Mouse (Mus musculus) embryonic facial prominence, embryonic 14.5 days (tissue): ENCODE data around the gene Grk3. TPM values are rescaled to one million over a fixed set of nuclear protein-coding genes. Genes with fewer than 3 reads are reported as not detected.
A peak's percentile ranks its signal among the peaks of the same experiment; 100 is the strongest.

Experiments used
- ATAC-seq: fragments of 200-750 bp; cut with Nextera tagmentation; 2 replicates; pipeline ENCODE4 v1.8.0; 2017; ENCODE audit warnings: low read depth, moderate number of reproducible peaks, moderate TSS enrichment
- DNase-seq: peaks from one replicate; pipeline ENCODE4 v3.0.0-alpha.2; 2015; ENCODE audit warnings: low spot score
- H3K27ac ChIP-seq: fragments of 300-500 bp; sonication (generic); replicated peaks from 2 replicates; pipeline ENCODE4 v1.5.1; 2014; ENCODE audit warnings: low read depth, mild to moderate bottlenecking, low read length, moderate library complexity
- H3K27me3 ChIP-seq: fragments of 300-500 bp; sonication (generic); replicated peaks from 2 replicates; pipeline ENCODE4 v1.6.1; 2014; ENCODE audit warnings: low read length; ENCODE audit not compliant: control insufficient read depth, insufficient read depth
- H3K36me3 ChIP-seq: fragments of 300-500 bp; sonication (generic); 2 replicates; pipeline ENCODE4 v1.6.1; 2014; ENCODE audit warnings: low read length, mixed read lengths; ENCODE audit not compliant: control insufficient read depth, insufficient read depth
- H3K4me1 ChIP-seq: fragments of 300-500 bp; sonication (generic); 2 replicates; pipeline ENCODE4 v1.6.1; 2014; ENCODE audit warnings: antibody characterized with exemption, low read length; ENCODE audit not compliant: control insufficient read depth, insufficient read depth
- H3K4me2 ChIP-seq: fragments of 300-500 bp; sonication (generic); 2 replicates; pipeline ENCODE4 v1.6.1; 2014; ENCODE audit warnings: low read depth, mild to moderate bottlenecking, low read length, moderate library complexity, mixed read lengths
- H3K4me3 ChIP-seq: fragments of 300-500 bp; sonication (generic); 2 replicates; pipeline ENCODE4 v1.5.1; 2014; ENCODE audit warnings: low read depth, mild to moderate bottlenecking, low read length
- H3K9ac ChIP-seq: fragments of 300-500 bp; sonication (generic); 2 replicates; pipeline ENCODE4 v1.6.1; 2014; ENCODE audit warnings: low read depth, mild to moderate bottlenecking, low read length, moderate library complexity, mixed read lengths
- H3K9me3 ChIP-seq: fragments of 300-500 bp; sonication (generic); 2 replicates; pipeline ENCODE4 v1.6.1; 2016; ENCODE audit warnings: low read length; ENCODE audit not compliant: control insufficient read depth
- WGBS: fragments of 180-500 bp; shearing (Covaris S2); extraction: QIAGEN DNeasy Blood & Tissue Kit; methylation state at CpG from one replicate; pipeline ENCODE4 v1.1.7; 2014; 5-methylcytosine and 5-hydroxymethylcytosine counted together
- polyA plus RNA-seq: library from polyadenylated mRNA; unstranded; fragments of >200 nt; fragmentation: Nextera tagmentation; extraction: Ambion mirVana; gene quantifications from 2 replicates; pipeline ENCODE4 v1.2.1, GENCODE M21; 2014

The Grk3 gene
- polyA plus RNA-seq, 1 experiment from 2014 or later: 6.6 TPM

DNA sequence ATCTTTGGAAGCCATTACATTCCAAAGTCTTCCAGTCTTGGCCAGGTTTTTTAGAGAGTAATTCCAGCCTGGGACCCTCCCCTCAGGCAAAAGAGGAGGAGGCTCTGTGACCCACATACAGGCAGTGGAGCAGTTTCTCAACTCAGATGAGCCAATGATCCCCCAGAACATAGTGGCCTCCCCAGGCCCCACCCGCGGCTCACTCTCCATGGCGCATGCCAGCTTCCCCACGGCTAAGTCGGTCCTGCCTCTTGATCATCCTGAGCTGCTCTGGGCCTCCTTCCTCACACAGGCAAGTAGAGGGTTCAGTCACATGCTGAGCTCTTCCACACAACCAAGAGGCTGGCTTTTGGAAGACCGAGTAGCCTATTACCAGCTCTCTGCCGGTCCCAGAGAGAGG, 126.9 kb downstream of the Grk3 start:
- WGBS: 45% methylated on average over 7 of the region's 7 CpGs
- Histone ChIP-seq H3K4me1 (no peaks in the 10 kb centered on the region), H3K9ac (no peak overlapping the region), H3K27me3 (no peaks in the 10 kb centered on the region), H3K9me3 (no peaks in the 10 kb centered on the region), H3K36me3 (no peaks in the 10 kb centered on the region), H3K4me2 (no peak overlapping the region), H3K27ac (no peak overlapping the region), H3K4me3 (no peak overlapping the region)
- no peak for ATAC-seq
- DNase-seq: no peak

DNA sequence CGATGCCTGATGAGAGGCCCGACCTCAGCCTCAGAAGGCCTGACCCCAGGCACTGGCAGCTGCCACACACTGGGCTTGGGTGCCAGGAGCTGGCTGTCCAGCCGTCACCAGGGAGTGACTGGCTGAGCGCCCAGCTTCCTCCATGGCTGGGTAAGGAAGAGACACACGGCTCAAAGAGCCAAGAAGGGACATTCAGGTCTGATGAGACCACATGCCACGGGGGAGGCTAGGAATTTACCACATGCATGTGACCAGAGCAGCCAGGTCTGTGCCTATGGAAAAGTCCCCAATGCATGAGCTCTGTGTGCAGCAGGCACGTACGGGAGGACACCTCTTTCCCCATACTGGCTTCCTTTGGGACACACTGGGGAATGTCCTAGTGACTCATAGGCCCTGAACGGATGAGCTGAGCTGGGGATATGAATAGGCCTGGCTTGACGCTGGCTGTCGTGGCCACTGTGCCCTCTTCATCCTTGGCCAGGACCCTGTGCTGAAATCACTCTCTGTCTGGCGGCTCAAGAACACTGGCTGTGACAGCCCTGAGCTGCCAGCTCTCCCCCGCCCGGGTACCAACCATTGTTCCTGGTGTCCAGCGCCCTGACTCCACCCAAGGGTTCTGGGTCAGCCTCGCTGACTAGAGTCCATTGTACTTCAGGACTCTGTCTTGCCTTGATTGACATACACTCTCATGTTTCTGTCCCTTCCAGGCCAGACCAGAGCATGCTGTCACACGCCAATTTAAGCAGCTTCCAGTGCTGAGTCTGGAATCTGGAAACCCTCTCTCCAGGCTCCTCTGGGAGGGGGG, 128.7 kb downstream of the Grk3 start:
- ATAC-seq (peak; percentile 22; the same call in 1 of the 2 replicates), DNase-seq (peak; percentile 24)
- 53% methylated on average over 17 of the region's 17 CpGs for WGBS
- no peak overlapping the region for H3K9ac ChIP-seq
- H3K27ac ChIP-seq: no peak overlapping the region
- no peaks in the 10 kb centered on the region for H3K4me1 ChIP-seq
- no peaks in the 10 kb centered on the region for H3K9me3 ChIP-seq
- H3K27me3 ChIP-seq: no peaks in the 10 kb centered on the region
- H3K4me3 ChIP-seq: no peak overlapping the region
- no peak overlapping the region for H3K4me2 ChIP-seq
- no peaks in the 10 kb centered on the region for H3K36me3 ChIP-seq

DNA sequence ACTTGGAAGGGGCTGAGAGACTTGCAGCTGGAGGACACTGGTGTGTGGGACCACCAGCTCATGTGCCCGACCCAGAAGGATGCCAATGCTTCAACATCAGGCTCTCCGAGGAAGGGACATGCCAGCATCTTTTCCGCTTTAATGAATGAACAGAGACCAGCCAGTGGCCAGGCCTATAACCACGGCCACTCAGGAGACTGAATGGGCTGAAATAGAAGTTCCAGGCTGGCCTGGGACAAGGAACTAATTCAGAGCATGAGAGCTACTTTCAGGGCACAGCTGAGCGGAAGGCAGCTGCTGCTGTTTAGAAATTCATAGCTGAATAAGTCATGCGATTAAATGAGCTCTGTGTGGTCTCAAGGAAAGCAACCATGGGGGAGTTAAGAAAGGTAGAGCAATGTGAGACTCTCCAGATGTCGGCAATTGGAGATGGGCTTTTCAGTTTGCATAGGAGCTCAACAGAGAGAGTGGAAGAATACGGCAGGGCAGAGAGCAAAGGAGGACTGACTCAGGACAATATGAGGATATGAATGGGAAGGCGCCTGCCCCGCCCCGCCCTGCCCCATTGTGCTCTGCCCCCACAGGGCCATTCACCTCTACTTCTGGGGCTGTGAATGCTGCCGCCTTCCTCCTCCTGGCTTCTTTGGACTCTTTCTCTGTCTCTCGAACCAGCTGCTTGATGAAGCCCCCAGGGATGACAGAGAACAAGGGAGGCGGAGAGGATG, 138.0 kb downstream of the Grk3 start:
- 32% methylated on average over 14 of the region's 14 CpGs for WGBS
- Histone ChIP-seq H3K9ac (no peak overlapping the region), H3K36me3 (no peaks in the 10 kb centered on the region), H3K4me1 (no peaks in the 10 kb centered on the region), H3K4me2 (no peak overlapping the region), H3K27me3 (no peaks in the 10 kb centered on the region; the same call in 1 of the 2 replicates), H3K9me3 (no peaks in the 10 kb centered on the region), H3K4me3 (no peak overlapping the region), H3K27ac (no peak overlapping the region)
- DNase-seq (peak; percentile 83), ATAC-seq (peak; percentile 61; the same call in 1 of the 2 replicates)

DNA sequence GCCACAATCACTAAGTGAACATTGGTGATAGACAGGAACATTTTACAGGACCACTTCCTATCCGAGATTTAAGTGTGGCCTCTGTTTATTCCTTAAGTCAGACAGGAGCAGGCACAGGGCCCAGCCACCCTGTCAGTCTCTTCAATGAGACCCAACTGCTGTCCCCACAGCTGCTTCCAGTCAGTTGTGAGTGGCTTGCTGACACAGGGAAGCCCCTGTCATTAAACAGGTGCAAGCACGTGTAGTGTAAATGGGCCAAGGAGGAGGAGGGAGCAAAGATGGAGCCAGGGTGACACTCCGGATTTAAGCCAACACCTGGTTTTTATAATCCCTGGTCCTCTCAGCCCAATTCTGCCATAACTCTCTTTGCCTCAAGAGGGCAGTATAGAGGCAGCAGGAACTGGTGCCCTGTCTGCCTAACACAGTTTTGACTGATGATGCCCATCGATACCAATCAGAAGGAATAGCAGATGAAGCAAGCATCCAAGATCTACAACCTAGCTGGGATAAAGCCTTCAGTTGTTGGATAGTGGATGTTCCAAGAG, 138.7 kb downstream of the Grk3 start:
- peak; percentile 70 for DNase-seq
- H3K4me1 ChIP-seq: no peaks in the 10 kb centered on the region
- H3K4me2 ChIP-seq: no peak overlapping the region
- 25% methylated on average over 4 of the region's 4 CpGs for WGBS
- no peak overlapping the region for H3K9ac ChIP-seq
- H3K36me3 ChIP-seq: no peaks in the 10 kb centered on the region
- no peaks in the 10 kb centered on the region for H3K9me3 ChIP-seq
- H3K27ac ChIP-seq: no peak overlapping the region
- H3K27me3 ChIP-seq: no peaks in the 10 kb centered on the region; the same call in 1 of the 2 replicates
- no peak overlapping the region for H3K4me3 ChIP-seq
- ATAC-seq: peak; percentile 60; the same call in 1 of the 2 replicates

- no peak overlapping the region for H3K4me2 ChIP-seq
- no peak overlapping the region for H3K4me3 ChIP-seq
- no peaks in the 10 kb centered on the region for H3K36me3 ChIP-seq
- no peaks in the 10 kb centered on the region; the same call in 1 of the 2 replicates for H3K27me3 ChIP-seq
- H3K4me1 ChIP-seq: no peaks in the 10 kb centered on the region
- no peak overlapping the region for H3K9ac ChIP-seq
- DNase-seq: no peak
- no peak for ATAC-seq
- H3K9me3 ChIP-seq: no peaks in the 10 kb centered on the region
- H3K27ac ChIP-seq: no peak overlapping the region
- WGBS: 73% methylated on average over 6 of the region's 6 CpGs
These were observed 142.6 kb downstream of the Grk3 start for GRCm38 (mm10) chr5:112872999-112873398.

GRCm38 (mm10) chr5:112870729-112871128, 144.9 kb downstream of the Grk3 start:
- Histone ChIP-seq H3K27me3 (no peaks in the 10 kb centered on the region; the same call in 1 of the 2 replicates), H3K36me3 (no peaks in the 10 kb centered on the region)
- ATAC-seq: peak; percentile 58; the same call in 1 of the 2 replicates

DNA sequence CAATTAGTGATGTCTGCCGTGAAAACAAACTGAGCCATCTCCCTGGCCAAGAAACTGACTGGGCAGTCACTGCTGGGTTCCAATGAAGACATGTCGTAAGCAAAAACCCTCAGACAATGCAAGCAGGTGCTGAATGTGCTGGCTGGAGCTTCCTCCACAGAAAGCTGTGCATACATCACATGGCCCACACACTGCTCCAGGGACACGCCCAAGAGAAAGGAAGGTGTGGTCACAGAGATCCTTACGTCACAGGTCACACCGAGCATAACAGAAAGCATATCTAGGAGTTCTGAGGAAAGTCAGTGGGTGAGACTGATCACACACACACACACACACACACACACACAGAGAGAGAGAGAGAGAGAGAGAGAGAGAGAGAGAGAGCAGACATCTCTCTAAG, 147.0 kb downstream of the Grk3 start:
- Histone ChIP-seq H3K9me3 (no peaks in the 10 kb centered on the region), H3K27me3 (no peaks in the 10 kb centered on the region), H3K4me3 (no peak overlapping the region), H3K36me3 (no peaks in the 10 kb centered on the region), H3K27ac (no peak overlapping the region), H3K4me1 (no peaks in the 10 kb centered on the region), H3K9ac (no peak overlapping the region), H3K4me2 (no peak overlapping the region)
- DNase-seq (no peak), ATAC-seq (no peak)
- 77% methylated on average over 5 of the region's 5 CpGs for WGBS

More at GRCm38 (mm10) chr5:112870729-112871128, 144.9 kb downstream of the Grk3 start:
- Histone ChIP-seq H3K4me1 (no peaks in the 10 kb centered on the region), H3K27ac (no peak overlapping the region), H3K4me3 (no peak overlapping the region), H3K9ac (no peak overlapping the region), H3K9me3 (no peaks in the 10 kb centered on the region), H3K4me2 (no peak overlapping the region)
- 23% methylated on average over 9 of the region's 9 CpGs for WGBS
- DNase-seq: peak; percentile 62

GRCm38 (mm10) chr5:112864719-112865367, 150.7 kb downstream of the Grk3 start:
- Histone ChIP-seq H3K9ac (no peak overlapping the region), H3K36me3 (no peaks in the 10 kb centered on the region), H3K4me1 (no peaks in the 10 kb centered on the region), H3K27me3 (no peaks in the 10 kb centered on the region), H3K9me3 (no peaks in the 10 kb centered on the region), H3K4me2 (no peak overlapping the region), H3K27ac (no peak overlapping the region), H3K4me3 (no peak overlapping the region)
- DNase-seq (no peak), ATAC-seq (no peak)
- WGBS: 63% methylated on average over 4 of the region's 4 CpGs
